Mouse (Mus musculus): ENCODE measurements around the gene Eif2b3.

Eif2b3 gene

DNA sequence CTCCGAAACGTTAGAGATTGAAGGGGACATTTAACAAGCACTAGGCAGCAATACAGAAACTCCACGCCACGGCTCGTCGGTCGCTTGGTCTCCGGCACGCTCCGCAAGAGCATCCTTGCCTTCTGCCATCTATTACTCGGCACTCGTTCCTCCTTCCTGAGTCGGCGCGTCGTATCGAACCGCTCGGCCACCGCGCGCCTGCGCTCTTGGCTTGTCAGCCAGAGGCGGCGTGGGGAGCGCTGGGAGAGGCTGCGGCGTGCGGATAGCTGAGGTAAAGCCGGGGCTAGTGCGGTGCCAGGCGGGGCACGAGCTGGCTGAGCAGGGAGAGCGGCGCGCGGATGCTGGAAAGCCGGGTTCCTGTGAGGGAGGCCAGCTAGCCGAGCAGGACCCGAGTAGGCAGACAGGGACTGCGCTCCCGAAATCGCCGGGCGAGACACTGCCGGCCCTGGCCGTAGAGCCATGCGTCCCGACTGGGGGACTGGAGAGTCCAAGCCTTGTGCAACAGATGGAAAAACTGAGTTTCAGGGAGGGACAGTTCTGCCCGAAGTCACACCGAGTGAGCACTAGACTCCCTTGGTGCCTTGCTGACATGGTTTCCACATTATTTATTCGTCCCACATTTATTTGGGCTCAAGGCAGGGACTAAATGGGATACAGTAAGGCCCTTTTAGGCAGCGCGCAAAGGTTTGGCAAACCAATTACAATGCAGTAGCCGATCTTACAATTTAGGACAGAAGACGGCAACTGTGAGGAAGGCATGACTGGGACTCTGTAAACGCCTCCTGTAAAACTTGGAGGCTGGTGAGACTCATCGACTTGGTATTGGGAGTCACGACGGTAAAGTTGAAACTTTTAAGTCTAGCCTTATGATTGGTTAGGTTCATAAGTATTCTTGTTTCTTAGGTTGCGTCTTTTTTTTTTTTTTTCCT, at the start of gene Eif2b3:
Eif2b3 (plus strand) TSS at position 197 of the 929 bp plus-strand sequence.
- peak; percentile 86 for DNase-seq

GRCm38 (mm10) chr4:116976503-116976902, 42.7 kb upstream of the Eif2b3 start:
- DNase-seq, result no peak

DNA sequence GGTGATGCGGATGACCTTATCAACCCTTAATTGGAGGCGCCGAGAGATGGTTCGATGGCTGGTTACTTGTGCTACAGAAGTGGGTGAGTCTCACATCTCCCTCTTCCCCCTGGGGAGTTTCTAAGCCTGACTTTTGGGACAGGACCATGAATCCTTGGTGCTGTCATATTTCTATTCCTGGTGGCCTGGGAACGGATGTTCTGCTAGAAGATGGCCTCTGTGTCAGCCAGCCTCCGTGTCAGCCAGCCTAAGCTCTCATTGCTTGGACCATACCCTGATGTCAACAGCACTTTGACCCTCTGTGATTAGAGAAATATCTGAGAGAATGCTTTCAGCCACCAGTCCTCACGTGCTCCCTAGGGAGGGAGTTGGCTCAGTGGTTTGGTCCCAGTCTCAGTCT, 33.5 kb upstream of the Eif2b3 start:
- DNase-seq, result no peak

DNA sequence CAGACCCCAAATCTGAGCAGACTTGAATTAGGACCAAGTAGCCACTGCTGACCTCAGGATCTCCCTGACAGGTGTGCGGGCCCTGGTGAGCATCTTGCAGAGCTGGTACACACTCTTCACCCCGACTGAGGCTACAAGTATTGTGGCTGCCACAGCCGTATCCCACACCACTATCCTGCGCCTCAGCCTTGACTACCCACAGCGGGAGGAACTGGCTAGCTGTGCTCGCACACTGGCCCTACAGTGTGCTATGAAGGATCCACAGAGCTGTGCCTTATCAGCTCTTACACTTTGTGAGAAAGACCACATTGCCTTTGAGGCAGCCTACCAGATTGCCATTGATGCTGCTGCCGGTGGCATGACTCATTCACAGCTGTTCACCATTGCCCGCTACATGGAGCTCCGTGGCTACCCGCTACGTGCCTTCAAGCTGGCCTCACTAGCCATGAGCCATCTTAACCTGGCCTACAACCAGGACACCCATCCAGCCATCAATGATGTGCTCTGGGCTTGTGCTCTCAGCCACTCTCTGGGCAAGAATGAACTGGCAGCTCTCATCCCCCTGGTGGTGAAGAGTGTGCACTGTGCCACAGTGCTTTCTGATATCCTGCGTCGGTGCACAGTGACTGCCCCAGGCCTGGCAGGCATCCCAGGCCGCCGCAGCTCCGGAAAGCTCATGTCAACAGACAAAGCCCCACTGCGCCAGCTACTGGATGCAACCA, 32.6 kb upstream of the Eif2b3 start:
- DNase-seq, result peak; percentile 72

DNA sequence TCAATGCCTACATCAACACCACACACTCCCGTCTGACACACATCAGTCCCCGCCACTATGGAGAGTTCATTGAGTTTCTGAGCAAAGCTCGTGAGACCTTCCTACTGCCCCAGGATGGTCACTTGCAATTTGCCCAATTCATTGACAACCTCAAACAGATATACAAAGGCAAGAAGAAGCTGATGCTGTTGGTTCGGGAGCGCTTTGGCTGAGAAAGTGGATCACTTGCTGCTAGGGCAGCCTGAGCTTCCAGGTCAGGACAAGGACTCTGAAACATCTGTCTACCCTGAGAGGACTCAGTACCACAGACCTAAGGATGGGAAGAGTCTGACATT, 32.1 kb upstream of the Eif2b3 start:
- DNase-seq, result no peak

DNA sequence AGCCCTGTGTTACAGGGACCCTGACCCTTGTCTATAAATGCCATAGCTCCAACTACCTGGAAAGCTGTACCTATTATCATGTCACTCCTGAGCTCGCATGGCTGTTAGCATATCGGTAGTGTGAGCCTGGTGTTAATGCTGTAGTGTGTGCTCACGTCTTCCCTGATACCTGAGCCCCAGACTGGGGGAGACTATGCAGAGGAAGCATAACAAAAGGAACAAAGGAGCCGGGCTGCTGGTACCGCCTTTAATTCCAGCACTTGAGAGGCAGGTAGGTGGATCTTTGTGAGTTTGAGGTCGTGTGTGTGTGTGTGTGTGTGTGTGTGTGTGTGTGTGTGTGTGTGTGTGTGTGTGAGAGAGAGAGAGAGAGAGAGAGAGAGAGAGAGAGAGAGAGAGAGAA, 29.5 kb upstream of the Eif2b3 start:
- DNase-seq, result no peak

GRCm38 (mm10) chr4:116991366-116991765, 27.8 kb upstream of the Eif2b3 start:
- peak; percentile 93 for DNase-seq

DNA sequence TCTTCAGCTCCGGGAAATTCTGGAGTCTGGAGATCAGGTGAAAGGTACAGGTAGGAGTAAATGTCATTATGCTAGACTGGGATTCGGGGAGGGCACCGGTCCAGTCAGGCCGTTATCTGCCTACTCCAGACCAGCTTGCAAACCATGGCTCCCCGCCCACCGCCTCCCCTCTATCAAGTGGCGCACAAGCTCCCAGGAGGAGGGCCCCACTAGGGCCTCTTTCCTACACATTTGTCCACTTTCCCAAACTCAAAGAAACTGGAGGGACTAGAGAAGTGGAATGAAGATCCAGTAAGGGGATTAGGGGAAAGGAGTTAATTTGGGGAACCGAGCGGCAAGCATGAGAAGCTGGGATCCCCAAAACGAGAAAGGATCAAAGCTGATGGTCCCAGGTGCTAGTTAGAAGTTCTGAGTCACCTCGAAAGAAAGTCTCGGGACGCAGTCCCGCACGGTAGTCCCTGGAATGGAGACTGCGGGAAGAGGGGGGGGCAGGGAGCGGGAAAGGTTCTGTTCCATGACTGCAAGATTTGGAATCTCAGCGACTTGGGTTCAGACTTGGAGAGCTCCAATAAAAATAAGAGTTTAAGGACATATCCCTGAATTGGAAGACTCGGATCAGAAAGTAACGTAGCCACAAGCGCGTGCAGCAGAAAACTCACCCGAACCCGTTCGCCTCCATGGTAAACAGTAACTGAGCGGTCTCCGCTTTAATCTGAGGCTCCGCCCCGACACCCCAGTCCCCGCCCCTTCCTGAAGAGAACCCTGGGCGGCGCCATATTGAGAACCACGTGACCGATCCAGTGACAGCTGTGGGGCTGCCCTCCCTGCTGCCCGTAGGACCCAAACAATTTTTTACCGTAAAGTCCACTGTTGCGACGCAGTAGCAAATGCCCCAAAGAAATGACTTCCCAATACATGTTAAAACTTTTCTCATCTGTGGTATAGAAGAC, 25.3 kb upstream of the Eif2b3 start, which contains the start of gene Urod:
Urod (minus strand) TSS at position 742 of the 950 bp plus-strand sequence.
- peak; percentile 93 for DNase-seq

- peak; percentile 64 for DNase-seq
Measured at GRCm38 (mm10) chr4:116995131-116995797, 23.9 kb upstream of the Eif2b3 start, which contains the start of gene Hectd3. TSS of gene Hectd3 (plus strand) at chr4:116995317.

DNA sequence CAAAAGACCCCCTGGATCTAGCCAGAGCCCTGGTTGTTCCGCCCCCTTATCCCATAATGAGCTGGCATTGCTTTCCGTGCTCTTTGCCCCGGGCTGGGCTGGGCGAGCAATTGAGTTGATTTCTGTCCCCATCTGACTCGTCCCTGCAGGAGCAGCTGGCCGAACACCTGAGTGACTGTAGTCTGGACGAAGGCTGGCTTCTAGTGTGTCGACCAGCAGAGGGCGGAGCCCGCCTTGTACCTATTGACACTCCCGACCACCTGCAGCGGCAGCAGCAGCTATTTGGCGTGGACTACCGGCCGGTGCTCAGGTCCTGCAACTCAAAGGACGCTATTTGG, 23.4 kb upstream of the Eif2b3 start:
- DNase-seq, result peak; percentile 57

DNA sequence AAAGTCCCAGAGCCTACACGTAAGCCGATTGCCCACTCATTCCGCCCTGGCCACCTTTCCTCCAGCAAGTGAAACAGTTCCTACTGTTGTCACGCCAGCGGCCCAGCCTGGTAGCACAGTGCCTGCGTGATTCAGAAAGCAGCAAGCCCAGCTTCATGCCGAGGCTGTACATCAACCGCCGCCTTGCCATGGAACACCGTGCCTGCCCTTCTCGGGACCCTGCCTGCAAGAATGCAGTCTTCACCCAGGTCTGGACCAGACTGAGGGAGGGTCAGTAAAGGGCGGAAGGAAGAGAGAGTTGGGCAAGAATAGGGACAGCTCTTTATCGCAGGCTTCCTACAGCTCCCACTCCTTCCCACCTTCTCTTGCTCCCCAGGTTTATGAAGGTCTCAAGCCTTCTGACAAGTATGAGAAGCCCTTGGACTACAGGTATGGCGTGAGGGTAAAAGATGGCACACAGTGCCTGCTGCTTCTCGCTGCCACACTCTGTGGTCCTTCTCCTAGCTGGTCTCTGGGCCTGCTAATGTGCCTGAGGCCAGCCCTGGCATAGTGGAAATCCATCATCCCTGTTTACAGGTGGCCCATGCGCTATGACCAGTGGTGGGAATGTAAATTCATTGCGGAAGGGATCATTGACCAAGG, 19.6 kb upstream of the Eif2b3 start:
- no peak for DNase-seq

- DNase-seq, result no peak
Measured at GRCm38 (mm10) chr4:117001957-117002356, 17.2 kb upstream of the Eif2b3 start.

GRCm38 (mm10) chr4:117002543-117003521, 16.4 kb upstream of the Eif2b3 start:
- DNase-seq, result peak; percentile 44

DNA sequence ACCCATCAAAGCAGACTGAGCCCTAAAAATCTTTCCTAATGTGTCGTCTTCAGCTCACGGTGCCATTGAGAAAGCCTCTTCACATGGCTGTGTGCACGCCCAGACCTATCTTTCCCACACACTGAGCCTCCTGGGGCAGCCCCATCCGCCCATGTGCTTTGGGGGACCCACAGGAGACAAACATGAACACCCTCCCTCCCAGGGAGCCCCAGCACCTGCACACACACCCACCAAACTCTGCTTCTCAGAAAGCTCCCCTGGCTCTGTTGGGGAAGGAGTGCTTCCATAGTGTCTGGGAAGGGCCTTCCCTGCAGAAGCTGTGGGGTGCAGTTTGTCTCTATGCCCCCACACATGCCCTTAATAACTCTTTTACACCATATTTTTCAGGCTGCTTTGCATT, 14.6 kb upstream of the Eif2b3 start:
- no peak for DNase-seq

DNA sequence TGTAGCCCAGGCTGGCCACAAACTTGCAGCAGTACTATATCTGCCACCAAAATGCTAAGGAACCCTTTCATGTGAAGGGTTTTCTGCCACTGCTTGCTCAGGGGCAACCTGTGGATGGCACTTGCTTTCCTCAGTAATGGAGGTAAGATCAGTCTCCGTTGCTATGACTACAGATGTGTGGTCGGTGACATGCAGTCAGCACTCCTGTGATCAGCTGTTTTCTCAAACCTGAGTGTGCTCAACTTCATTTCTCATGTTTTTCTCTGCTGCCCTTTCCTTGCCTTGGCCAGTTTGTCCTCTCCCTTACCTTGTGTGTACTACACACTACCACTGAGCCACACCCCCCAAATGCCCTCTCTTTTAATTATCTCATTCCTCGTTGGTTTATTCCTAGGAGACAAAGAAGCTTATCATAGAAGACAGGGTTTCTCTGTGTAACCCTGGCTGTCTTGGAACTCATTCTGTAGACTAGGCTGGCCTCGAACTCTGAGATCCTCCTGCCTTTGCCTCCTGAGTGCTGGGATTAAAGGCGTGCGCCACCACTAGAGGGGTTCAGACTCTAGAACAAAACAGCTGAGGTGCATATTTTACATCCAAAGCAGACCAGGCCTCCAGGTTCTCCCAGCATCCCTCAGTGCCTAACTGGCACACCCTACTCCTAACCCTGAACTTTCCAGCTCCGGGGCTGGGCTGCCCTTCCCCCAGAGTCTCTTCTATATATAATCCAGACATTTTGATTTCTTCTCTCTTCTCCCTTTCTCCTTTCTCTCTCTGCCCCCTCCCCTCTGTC, 13.4 kb upstream of the Eif2b3 start:
- DNase-seq, result no peak

- DNase-seq, result no peak
Measured at GRCm38 (mm10) chr4:117007058-117007457, 12.1 kb upstream of the Eif2b3 start.

GRCm38 (mm10) chr4:117010231-117010630, 9.0 kb upstream of the Eif2b3 start:
- no peak for DNase-seq

DNA sequence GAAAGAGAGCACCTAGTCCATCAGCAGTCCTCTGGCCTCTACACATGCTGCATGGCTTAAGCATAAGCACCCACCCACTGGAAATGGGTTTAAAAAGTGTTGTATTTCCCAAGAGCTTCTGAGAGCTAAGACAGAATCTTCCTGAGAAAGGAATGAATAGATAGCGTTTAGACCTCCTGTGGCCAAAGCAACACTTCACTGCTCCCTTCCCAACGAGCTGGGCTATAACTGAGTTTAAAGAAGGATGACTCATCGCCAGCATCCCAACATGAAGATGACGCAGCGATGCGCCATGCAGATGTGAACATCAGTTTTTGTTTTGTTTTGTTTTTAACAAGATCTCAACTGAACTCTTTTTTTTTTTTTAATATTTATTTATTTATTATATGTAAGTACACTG, 5.6 kb upstream of the Eif2b3 start:
- DNase-seq, result no peak

- no peak for DNase-seq
Measured at GRCm38 (mm10) chr4:117014901-117015415, 4.2 kb upstream of the Eif2b3 start.

Measured in cerebellum, adult 8-10 months (tissue).